Comparison of ENCODE assay signal across 8 mouse cellular contexts in genomic region chr9:45115706-45116105, GRCm38 (mm10). TPM values are rescaled to one million over a fixed set of nuclear protein-coding genes. Genes with fewer than 3 reads are reported as not detected.
DNase-seq lines count a peak whose midpoint lies in the region; ATAC-seq and TF ChIP-seq lines count a peak whose summit lies in the region.

No protein-coding gene starts in this region.

- H3K4me1 ChIP-seq in kidney, embryonic 14.5 days (ENCODE audit: control insufficient read depth, insufficient read depth, low read length) = peaks cover 11% of the 10 kb centered on the region
- peaks cover 14% of the 10 kb centered on the region for H3K4me1 ChIP-seq in forebrain, embryonic 13.5 days
- H3K4me1 ChIP-seq in midbrain, embryonic 14.5 days (ENCODE audit: control insufficient read depth, insufficient read depth, low read length) = peaks cover 18% of the 10 kb centered on the region

- 2% methylated on average over 14 of the region's 14 CpGs for WGBS in kidney, embryonic 14.5 days
- WGBS in forebrain, embryonic 13.5 days = 4% methylated on average over 14 of the region's 14 CpGs
- WGBS in midbrain, embryonic 14.5 days = under 1% methylated on average over 14 of the region's 14 CpGs

- H3K9me3 ChIP-seq in kidney, embryonic 14.5 days (ENCODE audit: control insufficient read depth, low read length) = no peaks in the 10 kb centered on the region
- no peaks in the 10 kb centered on the region for H3K9me3 ChIP-seq in forebrain, embryonic 13.5 days (replicated peaks)
- H3K9me3 ChIP-seq in midbrain, embryonic 14.5 days (ENCODE audit: control insufficient read depth, low read length) = no peaks in the 10 kb centered on the region

- peak overlapping the region; percentile 49 for H3K4me2 ChIP-seq in kidney, embryonic 14.5 days (replicated peaks; ENCODE audit: low read depth, low read length)
- peak overlapping the region; percentile 62 for H3K4me2 ChIP-seq in forebrain, embryonic 13.5 days
- peak overlapping the region; percentile 62 for H3K4me2 ChIP-seq in midbrain, embryonic 14.5 days (ENCODE audit: low read length)

- H3K36me3 ChIP-seq in kidney, embryonic 14.5 days (ENCODE audit: control insufficient read depth, insufficient read depth, low read length) = no peaks in the 10 kb centered on the region
- H3K36me3 ChIP-seq in forebrain, embryonic 13.5 days (ENCODE audit: poor library complexity, severe bottlenecking) = no peaks in the 10 kb centered on the region
- no peaks in the 10 kb centered on the region for H3K36me3 ChIP-seq in midbrain, embryonic 14.5 days (ENCODE audit: control insufficient read depth, insufficient read depth, low read length)

- no peak for TF ChIP-seq POLR2A in brain, embryonic 14.5 days (IDR thresholded peaks at IDR 0.05; ENCODE audit: borderline replicate concordance, extremely low read depth, insufficient read depth, insufficient read length, poor library complexity, severe bottlenecking)

- peak; percentile 65 for ATAC-seq in kidney, embryonic 14.5 days (ENCODE audit: low FRiP score, low TSS enrichment)
- peak; percentile 57; the same call in 1 of the 2 replicates for ATAC-seq in forebrain, embryonic 13.5 days
- no peak; the same call in 1 of the 2 replicates for ATAC-seq in midbrain, embryonic 14.5 days (ENCODE audit: low FRiP score, low TSS enrichment)

- H3K27me3 ChIP-seq in kidney, embryonic 14.5 days (ENCODE audit: control insufficient read depth, insufficient read depth, low read length) = no peaks in the 10 kb centered on the region
- peaks cover 29% of the 10 kb centered on the region for H3K27me3 ChIP-seq in forebrain, embryonic 13.5 days
- H3K27me3 ChIP-seq in midbrain, embryonic 14.5 days (ENCODE audit: control insufficient read depth, insufficient read depth, low read length) = no peaks in the 10 kb centered on the region

- TF ChIP-seq CTCF in brain, embryonic 14.5 days (IDR thresholded peaks at IDR 0.05; ENCODE audit: borderline replicate concordance, extremely low read depth, insufficient read depth, insufficient read length) = no peak

- no peak overlapping the region for H3K27ac ChIP-seq in kidney, embryonic 14.5 days (ENCODE audit: low read depth, low read length)
- H3K27ac ChIP-seq in forebrain, embryonic 13.5 days = no peak overlapping the region
- H3K27ac ChIP-seq in midbrain, embryonic 14.5 days (replicated peaks; ENCODE audit: low read depth, low read length) = peak overlapping the region; percentile 43; the same call in 1 of the 2 replicates

- peak overlapping the region; percentile 37 for H3K4me3 ChIP-seq in kidney, embryonic 14.5 days (ENCODE audit: low read length)
- H3K4me3 ChIP-seq in forebrain, embryonic 13.5 days = peak overlapping the region; percentile 39
- H3K4me3 ChIP-seq in midbrain, embryonic 14.5 days (replicated peaks; ENCODE audit: low read depth, low read length) = peak overlapping the region; percentile 38

- H3K9ac ChIP-seq in kidney, embryonic 14.5 days (ENCODE audit: low read depth, low read length) = peak overlapping the region; percentile 45
- peak overlapping the region; percentile 53 for H3K9ac ChIP-seq in forebrain, embryonic 13.5 days
- H3K9ac ChIP-seq in midbrain, embryonic 14.5 days (replicated peaks; ENCODE audit: low read length) = peak overlapping the region; percentile 39; the same call in 1 of the 2 replicates

- DNase-seq in kidney, adult 18-20 months = no peak
- DNase-seq in brain, embryonic 14.5 days (ENCODE audit: low read depth) = peak; percentile 91
- DNase-seq in layer of hippocampus, adult 18-20 months (ENCODE audit: low spot score in 2 of 2) = peak; percentile 62 to 81
- peak; percentile 88 for DNase-seq in midbrain, embryonic 14.5 days
- peak; percentile 85 for DNase-seq in telencephalon, adult 2 months (ENCODE audit: low read depth, low spot score)
- DNase-seq in T-cell, adult 2 months (ENCODE audit: low spot score) = no peak

RNA-seq across cellular contexts. Expression of gene Scn2b, which starts 1.9 kb away (rescaled TPM):
- polyA plus RNA-seq in kidney, embryonic 14.5 days (2014; fragmentation: Nextera tagmentation; extraction: Ambion mirVana) = 4.6 and 5.3 TPM in 2 replicates
- polyA plus RNA-seq in brain, embryonic 14.5 days (2012; rRNA removed) = 7.1 and 8.9 TPM in 2 replicates
- 3.4 and 3.8 TPM in 2 replicates for polyA plus RNA-seq in forebrain, embryonic 13.5 days (2015; fragmentation: Nextera tagmentation; extraction: Ambion mirVana)
- 100 to 1,000 TPM; 261 to 264 TPM for total RNA-seq in layer of hippocampus, adult 18-20 months (2021)
- polyA plus RNA-seq in midbrain, embryonic 14.5 days (2014; fragmentation: Nextera tagmentation; extraction: Ambion mirVana) = 6.6 and 8.1 TPM in 2 replicates

RNA-seq across cellular contexts. Expression of gene Scn4b, which starts 22.5 kb away (rescaled TPM):
- polyA plus RNA-seq in kidney, embryonic 14.5 days (2014; fragmentation: Nextera tagmentation; extraction: Ambion mirVana) = 0.11 and 0.16 TPM in 2 replicates
- polyA plus RNA-seq in brain, embryonic 14.5 days (2012; rRNA removed) = 0.16 and 0.23 TPM in 2 replicates
- 0.18 and 0.21 TPM in 2 replicates for polyA plus RNA-seq in forebrain, embryonic 13.5 days (2015; fragmentation: Nextera tagmentation; extraction: Ambion mirVana)
- 10 to 100 TPM; 12.9 to 15.5 TPM for total RNA-seq in layer of hippocampus, adult 18-20 months (2021)
- polyA plus RNA-seq in midbrain, embryonic 14.5 days (2014; fragmentation: Nextera tagmentation; extraction: Ambion mirVana) = 0.05 TPM in 1 of 2 replicates, not detected in the other

RNA-seq across cellular contexts. Expression of gene Jaml, which starts 36.7 kb away (rescaled TPM):
- polyA plus RNA-seq in kidney, embryonic 14.5 days (2014; fragmentation: Nextera tagmentation; extraction: Ambion mirVana) = 0.46 TPM in 1 of 2 replicates, not detected in the other
- polyA plus RNA-seq in brain, embryonic 14.5 days (2012; rRNA removed) = 0.09 and 0.10 TPM in 2 replicates
- not detected in 2 replicates for polyA plus RNA-seq in forebrain, embryonic 13.5 days (2015; fragmentation: Nextera tagmentation; extraction: Ambion mirVana)
- under 1 TPM; 0.32 to 0.84 TPM for total RNA-seq in layer of hippocampus, adult 18-20 months (2021)
- 0.12 and 0.24 TPM in 2 replicates for polyA plus RNA-seq in midbrain, embryonic 14.5 days (2014; fragmentation: Nextera tagmentation; extraction: Ambion mirVana)

Comparison
In these comparisons a context has a peak if more than half of its experiments do, and no peak if none do; other contexts are left out.
1. DNase-seq: peak in brain, embryonic 14.5 days (single experiment), layer of hippocampus, adult 18-20 months (2 of 2), midbrain, embryonic 14.5 days (single experiment) and telencephalon, adult 2 months (single experiment); none in kidney, adult 18-20 months (single experiment) and T-cell, adult 2 months (single experiment).
2. Peak in every context shown above with its lines, with median percentiles within 50 percentile points of each other: H3K4me2 ChIP-seq, H3K4me3 ChIP-seq and H3K9ac ChIP-seq.